Mouse (Mus musculus) liver, embryonic 11.5 days (tissue): ENCODE measurements around the gene Slc35e1. TPM values are rescaled to one million over a fixed set of nuclear protein-coding genes. Genes with fewer than 3 reads are reported as not detected.

ENCODE experiments used
- ATAC-seq: fragments of 200-750 bp; cut with Nextera tagmentation; replicated peaks from 2 replicates; pipeline ENCODE4 v1.8.0; 2017; ENCODE audit warnings: moderate number of reproducible peaks, mild to moderate bottlenecking, moderate TSS enrichment, moderate library complexity; ENCODE audit not compliant: low FRiP score
- DNase-seq: peaks from one replicate; pipeline ENCODE4 v3.0.0-alpha.2; 2017; ENCODE audit warnings: low spot score
- H3K27ac ChIP-seq: fragments of 300-500 bp; sonication (generic); 2 replicates; pipeline ENCODE4 v1.5.1; 2014; ENCODE audit warnings: mild to moderate bottlenecking, low read depth, low read length, control low read depth
- H3K27me3 ChIP-seq: fragments of 300-500 bp; sonication (generic); replicated peaks from 2 replicates; pipeline ENCODE4 v1.6.1; 2014; ENCODE audit warnings: low read length, mixed read lengths; ENCODE audit not compliant: control insufficient read depth, insufficient read depth
- H3K36me3 ChIP-seq: fragments of 300-500 bp; sonication (generic); 2 replicates; pipeline ENCODE4 v1.6.1; 2014; ENCODE audit warnings: mild to moderate bottlenecking, low read length, moderate library complexity, mixed read lengths; ENCODE audit not compliant: control insufficient read depth, insufficient read depth
- H3K4me1 ChIP-seq: fragments of 300-500 bp; sonication (generic); replicated peaks from 2 replicates; pipeline ENCODE4 v1.6.1; 2014; ENCODE audit warnings: low read length, mixed read lengths; ENCODE audit not compliant: control insufficient read depth, insufficient read depth
- H3K4me2 ChIP-seq: fragments of 300-500 bp; sonication (generic); 2 replicates; pipeline ENCODE4 v1.6.1; 2014; ENCODE audit warnings: mild to moderate bottlenecking, control low read depth, moderate library complexity
- H3K4me3 ChIP-seq: fragments of 300-500 bp; sonication (generic); 2 replicates; pipeline ENCODE4 v1.5.1; 2014; ENCODE audit warnings: low read depth, low read length, control low read depth
- H3K9ac ChIP-seq: fragments of 300-500 bp; sonication (generic); 2 replicates; pipeline ENCODE4 v1.6.1; 2014; ENCODE audit warnings: low read depth, low read length, control low read depth
- H3K9me3 ChIP-seq: fragments of 300-500 bp; sonication (generic); 2 replicates; pipeline ENCODE4 v1.6.1; 2016; ENCODE audit warnings: low read length, inconsistent platforms, mixed read lengths; ENCODE audit not compliant: control insufficient read depth
- WGBS: fragments of 180-500 bp; shearing (Covaris S2); extraction: QIAGEN DNeasy Blood & Tissue Kit; methylation state at CpG from one replicate; pipeline ENCODE4 v1.1.7; 2014; 5-methylcytosine and 5-hydroxymethylcytosine counted together
- polyA plus RNA-seq: library from polyadenylated mRNA; unstranded; fragments of >200 nt; fragmentation: Nextera tagmentation; extraction: Ambion mirVana; gene quantifications from 2 replicates; pipeline ENCODE4 v1.2.1, GENCODE M21; 2014

Slc35e1 gene
- polyA plus RNA-seq, 1 experiment from 2014 or later: 18.1 TPM

DNA sequence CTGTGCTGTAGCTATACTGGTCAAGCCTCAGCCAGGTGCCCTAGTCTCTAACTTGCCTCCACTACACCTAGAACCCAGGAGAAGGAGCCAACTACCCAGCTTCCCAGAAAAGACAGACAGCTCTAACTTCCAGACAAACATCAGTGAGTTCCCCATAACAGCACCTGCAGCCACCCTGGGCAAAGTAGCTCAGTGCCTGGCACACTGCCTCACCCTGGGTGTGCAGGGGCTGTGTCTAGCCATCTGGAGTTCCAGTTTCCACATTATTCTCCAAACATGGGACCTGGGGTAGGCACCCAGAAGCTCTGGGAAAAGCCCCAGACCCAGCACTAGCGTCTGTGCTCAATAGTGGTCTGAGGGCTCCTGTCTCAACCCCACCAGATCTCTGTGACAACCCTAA, 15.1 kb upstream of the Slc35e1 start:
- H3K4me2 ChIP-seq: no peak overlapping the region
- H3K9me3 ChIP-seq: no peaks in the 10 kb centered on the region
- no peaks in the 10 kb centered on the region for H3K27me3 ChIP-seq
- no peak for ATAC-seq
- 0 out of 2 replicates have a peak, but pooled peaks cover 4% of the 10 kb centered on the region for H3K36me3 ChIP-seq
- no peak overlapping the region for H3K4me3 ChIP-seq
- no peak overlapping the region for H3K27ac ChIP-seq
- peaks cover 32% of the 10 kb centered on the region for H3K4me1 ChIP-seq
- DNase-seq: no peak
- no peak overlapping the region for H3K9ac ChIP-seq
- 81% methylated on average over 1 of the region's 1 CpGs for WGBS

DNA sequence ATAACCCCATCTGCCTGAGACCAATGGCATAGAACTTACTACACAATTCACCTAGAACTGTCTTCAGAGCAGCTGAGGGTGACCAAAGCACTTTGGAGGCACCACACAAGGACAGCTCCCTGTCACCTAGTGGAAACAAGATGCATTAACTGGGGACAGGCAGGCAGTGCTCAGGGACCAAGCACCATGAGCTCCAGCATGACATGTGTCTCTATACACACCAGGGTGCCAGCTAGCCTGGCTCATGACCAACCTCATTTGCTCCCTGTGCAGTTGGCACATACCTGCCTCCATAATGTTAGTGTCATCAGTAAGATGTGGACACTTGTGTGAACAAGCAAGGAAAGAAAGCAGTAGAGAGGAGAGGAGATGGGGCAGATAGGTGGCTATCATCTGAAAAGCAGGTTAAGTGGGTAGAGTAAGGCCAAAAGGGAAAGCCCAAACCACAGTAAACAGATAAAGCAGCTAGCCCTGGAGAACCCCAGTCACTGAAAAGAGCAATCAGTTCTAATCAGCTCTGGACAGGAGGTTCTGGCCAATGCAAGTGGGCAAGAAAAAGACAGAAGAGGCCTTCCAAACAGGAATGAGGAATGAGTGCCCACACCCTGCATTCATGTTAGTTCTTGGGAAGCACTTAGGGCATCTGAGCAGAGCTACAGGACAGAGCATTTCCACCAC, 12.4 kb upstream of the Slc35e1 start:
- Histone ChIP-seq H3K4me2 (peak overlapping the region; percentile 31), H3K36me3 (0 out of 2 replicates have a peak, but pooled peaks cover 6% of the 10 kb centered on the region), H3K27me3 (no peaks in the 10 kb centered on the region), H3K27ac (no peak overlapping the region), H3K4me1 (peaks cover 32% of the 10 kb centered on the region), H3K9me3 (no peaks in the 10 kb centered on the region), H3K4me3 (no peak overlapping the region), H3K9ac (no peak overlapping the region)
- ATAC-seq (peak; percentile 60; the same call in 1 of the 2 replicates), DNase-seq (no peak)

DNA sequence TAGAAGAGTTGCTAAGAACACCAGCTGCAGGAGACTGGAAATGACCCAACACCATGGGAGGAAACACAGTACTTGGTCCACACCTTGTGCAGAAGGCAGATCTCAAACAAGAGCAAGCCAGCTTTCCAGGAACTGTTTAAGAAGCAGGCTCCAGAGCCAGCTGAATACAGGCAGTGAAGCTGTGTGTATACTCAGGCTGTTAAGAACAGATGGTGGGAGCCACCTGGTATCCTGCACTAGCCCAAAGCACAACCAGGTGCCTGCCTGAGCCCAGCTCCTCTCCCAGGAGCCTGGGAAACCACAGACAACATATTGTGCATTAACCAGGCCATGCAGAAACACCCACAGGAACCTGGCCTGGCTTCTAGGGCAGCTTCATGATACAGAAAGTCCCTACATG, 11.7 kb upstream of the Slc35e1 start:
- no peak overlapping the region for H3K27ac ChIP-seq
- no peak overlapping the region for H3K9ac ChIP-seq
- DNase-seq (no peak), ATAC-seq (no peak)
- H3K4me1 ChIP-seq: peaks cover 32% of the 10 kb centered on the region
- H3K4me3 ChIP-seq: no peak overlapping the region
- 0 out of 2 replicates have a peak, but pooled peaks cover 6% of the 10 kb centered on the region for H3K36me3 ChIP-seq
- H3K27me3 ChIP-seq: no peaks in the 10 kb centered on the region
- H3K4me2 ChIP-seq: no peak overlapping the region
- H3K9me3 ChIP-seq: no peaks in the 10 kb centered on the region

DNA sequence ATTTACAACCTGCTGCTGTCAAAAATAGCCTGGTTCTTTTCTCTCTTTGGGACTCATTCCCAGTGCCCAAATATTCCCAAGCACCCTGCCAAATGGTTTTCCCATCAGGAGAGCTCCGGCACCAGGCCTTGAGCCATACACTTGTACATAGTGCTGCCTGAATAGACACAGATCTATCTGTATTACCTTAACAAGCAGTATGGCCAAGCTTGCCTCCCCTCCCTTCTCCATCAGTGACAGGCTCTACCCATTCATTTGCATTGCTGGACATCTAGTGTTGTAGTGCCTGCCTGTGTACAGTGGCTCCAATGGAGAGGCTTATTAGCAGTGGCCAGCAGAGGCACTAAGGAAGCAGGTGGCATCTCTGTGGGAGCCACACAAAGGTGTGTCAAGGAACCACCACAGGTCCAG, 8.1 kb upstream of the Slc35e1 start:
- Histone ChIP-seq H3K27me3 (no peaks in the 10 kb centered on the region), H3K36me3 (peaks cover 21% of the 10 kb centered on the region), H3K4me3 (no peak overlapping the region), H3K4me1 (peaks cover 17% of the 10 kb centered on the region), H3K9me3 (no peaks in the 10 kb centered on the region), H3K27ac (no peak overlapping the region), H3K4me2 (no peak overlapping the region), H3K9ac (no peak overlapping the region)
- DNase-seq (no peak), ATAC-seq (no peak)
- 96% methylated on average over 1 of the region's 1 CpGs for WGBS

DNA sequence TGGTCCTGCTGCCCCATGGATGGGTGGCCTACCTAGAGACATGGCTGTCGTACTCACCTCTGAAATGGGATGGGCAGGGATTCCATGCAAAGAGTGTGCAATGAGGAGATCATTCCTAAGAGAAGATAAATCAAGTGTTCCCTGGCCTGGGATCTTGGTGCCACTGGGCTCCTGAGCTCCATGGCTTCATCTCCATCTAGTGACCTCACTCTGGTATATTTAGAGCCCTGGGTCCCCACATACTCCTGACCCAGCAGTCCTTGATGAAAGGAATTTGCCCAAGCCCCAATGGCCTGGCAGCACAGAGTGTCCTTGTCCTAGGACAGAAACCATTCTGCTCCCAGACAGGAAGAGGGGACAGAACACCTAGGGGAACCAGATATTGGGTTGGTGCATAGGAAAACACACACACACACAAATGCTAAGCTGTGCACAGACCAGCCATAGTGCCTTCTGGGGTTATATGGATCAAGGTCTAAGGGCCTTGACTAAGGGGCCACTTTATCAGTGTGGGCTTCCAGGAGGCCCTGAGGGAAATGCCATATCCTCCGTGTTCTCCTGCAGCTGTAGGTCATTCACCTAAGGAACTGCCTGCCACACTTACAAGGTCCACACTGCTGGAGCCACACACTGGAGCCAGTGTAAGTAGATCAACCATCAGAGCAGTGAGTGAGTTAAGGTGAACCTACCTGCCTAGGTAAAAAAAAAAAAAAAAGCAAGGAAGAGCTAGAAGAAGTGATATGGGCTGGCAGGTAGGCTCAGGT, 7.3 kb upstream of the Slc35e1 start:
- Histone ChIP-seq H3K4me3 (no peak overlapping the region), H3K4me2 (no peak overlapping the region), H3K9ac (no peak overlapping the region), H3K4me1 (peaks cover 11% of the 10 kb centered on the region), H3K27ac (no peak overlapping the region), H3K36me3 (peaks cover 27% of the 10 kb centered on the region), H3K27me3 (no peaks in the 10 kb centered on the region), H3K9me3 (no peaks in the 10 kb centered on the region)
- no peak for ATAC-seq
- 81% methylated on average over 2 of the region's 2 CpGs for WGBS
- no peak for DNase-seq

DNA sequence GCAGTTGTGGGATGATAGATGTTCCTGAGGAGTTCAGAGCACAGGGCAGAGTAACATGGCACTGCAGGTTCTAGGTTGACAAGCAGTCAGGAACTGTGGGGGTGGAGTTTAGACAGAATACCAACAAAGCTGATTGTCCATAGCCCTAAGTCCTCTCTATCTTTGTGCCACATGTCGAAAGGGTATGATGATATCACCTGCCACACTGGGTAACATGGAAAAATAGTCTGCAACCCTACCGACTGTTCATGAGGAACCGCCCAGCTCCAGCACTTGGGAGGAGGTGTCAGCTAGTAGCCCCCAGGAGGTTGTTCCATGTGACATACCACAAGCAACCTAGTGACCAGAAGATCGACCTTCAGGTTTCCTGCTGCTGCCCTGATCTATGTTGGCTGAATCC, 6.1 kb upstream of the Slc35e1 start:
- H3K4me2 ChIP-seq: no peak overlapping the region
- no peak for DNase-seq
- no peak overlapping the region for H3K4me3 ChIP-seq
- H3K4me1 ChIP-seq: peaks cover 8% of the 10 kb centered on the region
- peaks cover 27% of the 10 kb centered on the region for H3K36me3 ChIP-seq
- WGBS: 69% methylated on average over 4 of the region's 4 CpGs
- H3K27ac ChIP-seq: no peak overlapping the region
- no peaks in the 10 kb centered on the region for H3K9me3 ChIP-seq
- H3K9ac ChIP-seq: no peak overlapping the region
- H3K27me3 ChIP-seq: no peaks in the 10 kb centered on the region
- ATAC-seq: no peak

DNA sequence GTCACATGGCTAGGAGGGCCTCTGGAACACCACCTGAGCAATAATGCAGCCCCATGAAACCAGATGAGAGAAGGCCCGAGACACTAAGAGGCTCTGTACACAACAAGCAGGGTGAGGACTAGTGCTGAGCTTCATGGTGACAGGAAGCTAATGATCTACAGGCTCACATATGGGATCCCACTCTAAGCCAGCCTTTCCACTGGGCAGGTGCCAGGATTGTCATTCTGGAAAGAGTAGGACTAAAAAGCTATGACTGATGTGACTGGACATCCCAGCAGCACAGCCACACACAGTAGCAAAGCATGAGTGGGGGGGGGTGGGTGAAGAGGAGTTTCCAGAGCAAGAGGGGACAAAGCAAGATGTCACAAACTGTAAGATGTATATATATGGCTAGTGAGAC, 5.5 kb upstream of the Slc35e1 start:
- no peak overlapping the region for H3K27ac ChIP-seq
- no peak overlapping the region for H3K4me2 ChIP-seq
- H3K4me1 ChIP-seq: peaks cover 8% of the 10 kb centered on the region
- no peaks in the 10 kb centered on the region for H3K27me3 ChIP-seq
- 72% methylated on average over 1 of the region's 1 CpGs for WGBS
- H3K36me3 ChIP-seq: peaks cover 27% of the 10 kb centered on the region
- H3K9me3 ChIP-seq: no peaks in the 10 kb centered on the region
- DNase-seq (no peak), ATAC-seq (no peak)
- no peak overlapping the region for H3K4me3 ChIP-seq
- no peak overlapping the region for H3K9ac ChIP-seq

DNA sequence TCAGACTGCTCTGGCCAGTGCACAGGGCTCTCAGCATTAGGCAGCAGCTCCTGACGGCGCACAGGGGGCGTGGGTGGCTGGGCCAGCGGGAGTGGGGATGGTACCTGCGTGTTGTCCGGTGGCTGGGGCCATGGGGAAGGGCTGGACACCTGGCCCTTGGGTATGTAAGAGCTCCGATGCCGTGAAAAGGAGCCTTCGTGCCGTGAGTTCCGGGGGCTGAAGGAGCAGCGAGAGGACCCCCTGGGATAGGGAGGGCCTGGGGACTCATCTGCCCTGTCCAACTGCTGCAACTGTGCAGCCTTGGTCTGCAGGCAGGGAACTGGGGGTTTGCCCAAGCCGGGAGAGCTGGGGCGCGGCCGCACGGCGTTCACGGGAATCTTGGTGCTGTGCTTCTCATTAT, 3.8 kb upstream of the Slc35e1 start:
- no peak overlapping the region for H3K4me2 ChIP-seq
- H3K4me1 ChIP-seq: peaks cover 12% of the 10 kb centered on the region
- no peak overlapping the region for H3K9ac ChIP-seq
- no peaks in the 10 kb centered on the region for H3K9me3 ChIP-seq
- ATAC-seq (no peak), DNase-seq (no peak)
- WGBS: 90% methylated on average over 19 of the region's 19 CpGs
- H3K27me3 ChIP-seq: no peaks in the 10 kb centered on the region
- H3K36me3 ChIP-seq: peaks cover 23% of the 10 kb centered on the region
- no peak overlapping the region for H3K4me3 ChIP-seq
- H3K27ac ChIP-seq: no peak overlapping the region; the same call in 1 of the 2 replicates
